Mouse (Mus musculus) cerebellum, adult 2 months (tissue): ENCODE data around the gene Cryl1.

ENCODE experiments used
- CTCF ChIP-seq: fragments of 200-500 bp; IDR thresholded peaks from 2 replicates; pipeline ENCODE4 v1.5.1; 2011; ENCODE audit warnings: low read depth, mild to moderate bottlenecking, control low read depth, low read length, moderate library complexity, borderline replicate concordance; ENCODE audit not compliant: insufficient read depth
- POLR2A ChIP-seq: fragments of 200-500 bp; IDR thresholded peaks from 2 replicates; pipeline ENCODE4 v1.6.1; 2011; ENCODE audit warnings: low read length, control low read depth, borderline replicate concordance; ENCODE audit not compliant: insufficient read depth

DNA sequence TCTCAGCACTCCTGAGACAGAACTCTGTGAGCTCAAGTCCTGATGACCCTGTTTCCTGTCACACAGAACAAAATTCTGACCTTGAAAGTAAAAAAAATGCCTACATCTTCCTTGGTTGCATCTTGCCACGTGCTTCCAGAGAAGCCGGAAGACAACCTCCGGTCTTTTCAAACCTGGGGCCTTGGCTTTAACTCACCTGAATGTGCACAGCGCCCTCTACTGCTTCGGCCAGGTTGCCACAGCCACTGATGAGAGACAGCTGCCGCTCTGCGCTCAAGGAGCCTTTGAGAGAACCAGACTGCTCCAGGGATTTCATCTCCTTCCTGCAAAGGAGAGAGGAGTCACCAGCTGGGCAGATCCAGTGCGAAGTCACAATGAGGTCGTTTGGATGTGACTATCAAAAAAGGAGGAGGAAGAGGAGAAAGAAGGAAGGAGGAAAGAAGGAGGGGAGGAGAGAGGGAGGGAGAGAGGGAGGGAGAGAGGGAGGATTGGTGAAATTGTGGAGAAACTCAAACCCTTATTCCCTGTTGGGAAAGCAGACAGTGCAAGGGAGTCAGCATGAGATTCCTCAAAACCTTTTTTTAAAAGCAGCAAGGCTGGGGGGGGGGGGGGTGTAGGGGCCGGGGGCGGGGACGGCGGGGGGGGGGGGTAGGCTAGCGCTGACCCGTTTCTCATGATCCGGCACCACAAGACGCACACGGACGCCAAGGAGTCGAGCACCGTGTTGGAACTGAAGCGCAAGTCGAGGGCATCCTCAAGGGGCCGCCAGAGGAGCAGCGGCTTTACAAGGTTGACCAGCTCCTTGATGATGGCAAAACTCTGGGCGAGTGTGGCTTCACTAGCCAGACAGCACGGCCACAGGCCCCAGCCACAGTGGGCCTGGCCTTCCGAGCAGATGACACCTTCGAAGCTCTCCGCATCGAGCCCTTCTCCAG is 35.3 kb downstream of the Cryl1 start:
- TF ChIP-seq CTCF (peak; percentile 65), POLR2A (no peak)
